Mouse (Mus musculus) heart, embryonic 11.5 days (tissue): ENCODE results near the gene App. TPM values are rescaled to one million over a fixed set of nuclear protein-coding genes. Genes with fewer than 3 reads are reported as not detected.

Experiments used
- ATAC-seq: fragments of 200-750 bp; cut with Nextera tagmentation; replicated peaks from 2 replicates; pipeline ENCODE4 v1.8.0; 2017; ENCODE audit warnings: moderate library complexity; ENCODE audit not compliant: insufficient number of reproducible peaks, low FRiP score, low TSS enrichment
- H3K27ac ChIP-seq: fragments of 300-500 bp; sonication (generic); 2 replicates; pipeline ENCODE4 v1.5.1; 2014; ENCODE audit warnings: mild to moderate bottlenecking, low read depth, low read length
- H3K27me3 ChIP-seq: fragments of 300-500 bp; sonication (generic); 2 replicates; pipeline ENCODE4 v1.6.1; 2014; ENCODE audit warnings: mild to moderate bottlenecking, low read length, mixed read lengths; ENCODE audit not compliant: control insufficient read depth, insufficient read depth
- H3K36me3 ChIP-seq: fragments of 300-500 bp; sonication (generic); 2 replicates; pipeline ENCODE4 v1.6.1; 2014; ENCODE audit warnings: mild to moderate bottlenecking, low read length, moderate library complexity, mixed read lengths; ENCODE audit not compliant: control insufficient read depth, insufficient read depth
- H3K4me1 ChIP-seq: fragments of 300-500 bp; sonication (generic); 2 replicates; pipeline ENCODE4 v1.6.1; 2014; ENCODE audit warnings: low read length; ENCODE audit not compliant: control insufficient read depth, insufficient read depth
- H3K4me2 ChIP-seq: fragments of 300-500 bp; sonication (generic); 2 replicates; pipeline ENCODE4 v1.6.1; 2014; ENCODE audit warnings: mild to moderate bottlenecking, moderate library complexity
- H3K4me3 ChIP-seq: fragments of 300-500 bp; sonication (generic); 2 replicates; pipeline ENCODE4 v1.5.1; 2014; ENCODE audit warnings: low read depth, low read length
- H3K9ac ChIP-seq: fragments of 300-500 bp; sonication (generic); 2 replicates; pipeline ENCODE4 v1.6.1; 2014; ENCODE audit warnings: mild to moderate bottlenecking, low read depth, low read length, moderate library complexity
- H3K9me3 ChIP-seq: fragments of 300-500 bp; sonication (generic); replicated peaks from 2 replicates; pipeline ENCODE4 v1.6.1; 2016; ENCODE audit warnings: low read length; ENCODE audit not compliant: control insufficient read depth
- WGBS: fragments of 180-500 bp; shearing (Covaris S2); extraction: QIAGEN DNeasy Blood & Tissue Kit; methylation state at CpG from one replicate; pipeline ENCODE4 v1.1.7; 2014; ENCODE audit not compliant: insufficient replicate concordance; 5-methylcytosine and 5-hydroxymethylcytosine counted together
- polyA plus RNA-seq: library from polyadenylated mRNA; unstranded; fragments of >200 nt; fragmentation: Nextera tagmentation; extraction: Ambion mirVana; gene quantifications from 2 replicates; pipeline ENCODE4 v1.2.1, GENCODE M21; 2014

App gene
- polyA plus RNA-seq: 143 and 180 TPM in 2 replicates

- Histone ChIP-seq H3K36me3 (no peaks in the 10 kb centered on the region), H3K4me1 (peaks cover 25% of the 10 kb centered on the region), H3K4me2 (peak within 1 kb of the TSS; percentile 72), H3K27ac (peak within 1 kb of the TSS; percentile 79), H3K9me3 (no peaks in the 10 kb centered on the region), H3K27me3 (no peaks in the 10 kb centered on the region), H3K9ac (peak within 1 kb of the TSS; percentile 90), H3K4me3 (peak within 1 kb of the TSS; percentile 91)
- under 1% methylated on average over 77 of the region's 78 CpGs for WGBS
- ATAC-seq: peak; percentile 60
Observed at GRCm38 (mm10) chr16:85173373-85174081, at the start of gene App. App (minus strand) TSS chr16:85173766.

GRCm38 (mm10) chr16:85215846-85216245 lies 42.3 kb upstream of the App start:
- H3K4me1 ChIP-seq: no peaks in the 10 kb centered on the region
- no peaks in the 10 kb centered on the region for H3K9me3 ChIP-seq
- H3K9ac ChIP-seq: no peak overlapping the region
- H3K27ac ChIP-seq: no peak overlapping the region
- no peaks in the 10 kb centered on the region for H3K36me3 ChIP-seq
- ATAC-seq: no peak
- H3K4me2 ChIP-seq: no peak overlapping the region
- no peak overlapping the region for H3K4me3 ChIP-seq
- H3K27me3 ChIP-seq: no peaks in the 10 kb centered on the region
- WGBS: 59% methylated on average over 9 of the region's 9 CpGs

GRCm38 (mm10) chr16:85215173-85215572 lies 41.6 kb upstream of the App start:
- no peak overlapping the region for H3K9ac ChIP-seq
- H3K36me3 ChIP-seq: no peaks in the 10 kb centered on the region
- WGBS: 52% methylated on average over 9 of the region's 9 CpGs
- no peak overlapping the region for H3K27ac ChIP-seq
- H3K4me2 ChIP-seq: no peak overlapping the region
- ATAC-seq: no peak
- no peaks in the 10 kb centered on the region for H3K9me3 ChIP-seq
- no peaks in the 10 kb centered on the region for H3K4me1 ChIP-seq
- H3K27me3 ChIP-seq: no peaks in the 10 kb centered on the region
- no peak overlapping the region for H3K4me3 ChIP-seq

- Histone ChIP-seq H3K27ac (no peak overlapping the region), H3K4me1 (no peaks in the 10 kb centered on the region), H3K4me2 (no peak overlapping the region), H3K9me3 (no peaks in the 10 kb centered on the region), H3K36me3 (no peaks in the 10 kb centered on the region), H3K27me3 (no peaks in the 10 kb centered on the region), H3K4me3 (no peak overlapping the region), H3K9ac (no peak overlapping the region)
- WGBS: 78% methylated on average over 6 of the region's 6 CpGs
- no peak for ATAC-seq
Observed at GRCm38 (mm10) chr16:85195622-85196021, 22.1 kb upstream of the App start.

- no peak overlapping the region for H3K4me2 ChIP-seq
- WGBS: 69% methylated on average over 6 of the region's 6 CpGs
- no peaks in the 10 kb centered on the region for H3K9me3 ChIP-seq
- H3K27ac ChIP-seq: no peak overlapping the region
- no peak for ATAC-seq
- no peak overlapping the region for H3K9ac ChIP-seq
- H3K4me3 ChIP-seq: no peak overlapping the region
- H3K4me1 ChIP-seq: no peaks in the 10 kb centered on the region
- H3K27me3 ChIP-seq: no peaks in the 10 kb centered on the region
- H3K36me3 ChIP-seq: no peaks in the 10 kb centered on the region
Observed at GRCm38 (mm10) chr16:85195167-85195566, 21.6 kb upstream of the App start.

- Histone ChIP-seq H3K9me3 (no peaks in the 10 kb centered on the region), H3K4me1 (no peaks in the 10 kb centered on the region), H3K36me3 (no peaks in the 10 kb centered on the region), H3K4me2 (no peak overlapping the region), H3K4me3 (no peak overlapping the region), H3K27me3 (no peaks in the 10 kb centered on the region), H3K9ac (no peak overlapping the region), H3K27ac (no peak overlapping the region)
- 60% methylated on average over 3 of the region's 3 CpGs for WGBS
- ATAC-seq: no peak
Observed at GRCm38 (mm10) chr16:85181502-85181901, 7.9 kb upstream of the App start.

- Histone ChIP-seq H3K36me3 (no peaks in the 10 kb centered on the region), H3K9ac (no peak overlapping the region), H3K27me3 (no peaks in the 10 kb centered on the region), H3K27ac (no peak overlapping the region), H3K4me2 (no peak overlapping the region), H3K4me3 (no peak overlapping the region), H3K4me1 (no peaks in the 10 kb centered on the region), H3K9me3 (no peaks in the 10 kb centered on the region)
- no peak for ATAC-seq
- WGBS: 81% methylated on average over 3 of the region's 3 CpGs
Observed at GRCm38 (mm10) chr16:85180710-85181109, 7.1 kb upstream of the App start.

GRCm38 (mm10) chr16:85176666-85177065 lies 3.1 kb upstream of the App start:
- Histone ChIP-seq H3K27ac (no peak overlapping the region), H3K4me2 (no peak overlapping the region), H3K36me3 (no peaks in the 10 kb centered on the region), H3K4me1 (peaks cover 2% of the 10 kb centered on the region; the same call in 1 of the 2 replicates), H3K9me3 (no peaks in the 10 kb centered on the region), H3K9ac (no peak overlapping the region), H3K27me3 (no peaks in the 10 kb centered on the region), H3K4me3 (no peak overlapping the region)
- ATAC-seq: no peak
- WGBS: 27% methylated on average over 3 of the region's 3 CpGs
